Mouse (Mus musculus) embryonic fibroblast, embryonic 13.5 days (primary cell): ENCODE results near the gene Mfsd5.
A peak's percentile ranks its signal among the peaks of the same experiment; 100 is the strongest.

ENCODE experiments used
- CTCF ChIP-seq: IDR thresholded peaks from 2 replicates; pipeline ENCODE4 v1.5.1; 2011; ENCODE audit warnings: mild to moderate bottlenecking, control low read depth, low read length, moderate library complexity, borderline replicate concordance; ENCODE audit not compliant: insufficient read depth
- POLR2A ChIP-seq: IDR thresholded peaks from 2 replicates; pipeline ENCODE4 v1.6.1; 2011; ENCODE audit warnings: low read depth, mild to moderate bottlenecking, control low read depth, low read length, moderate library complexity

DNA sequence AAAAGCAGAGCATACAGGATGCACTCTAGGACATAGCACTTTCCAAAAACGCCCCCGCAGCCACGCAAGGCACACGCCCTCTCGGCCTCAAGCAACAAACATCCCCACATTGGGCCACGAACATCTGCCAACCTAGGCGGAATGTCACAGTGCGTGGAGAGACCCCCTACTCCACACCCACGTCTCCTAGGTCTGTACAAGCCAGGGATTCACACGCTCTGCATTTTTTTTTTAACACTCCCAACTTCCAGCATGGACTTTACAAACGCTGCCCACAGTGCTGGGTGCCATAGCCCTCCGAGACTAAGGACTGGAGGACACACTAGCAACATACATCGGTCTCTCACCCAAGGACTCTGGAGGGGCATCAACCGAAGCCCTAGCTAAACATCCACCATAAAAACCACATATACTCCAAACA, 33.8 kb upstream of the Mfsd5 start:
- TF ChIP-seq CTCF, result no peak
- TF ChIP-seq POLR2A, result peak; percentile 30; the same call in 1 of the 2 replicates
